Mouse (Mus musculus) megakaryocyte, embryonic 14.5 days (primary cell): ENCODE data around the gene Rnf183.

Experiments
- FLI1 ChIP-seq: IDR thresholded peaks from 2 replicates; pipeline ENCODE4 v1.6.1; 2012; ENCODE audit warnings: low read length, inconsistent platforms, mixed read lengths
- GATA1 ChIP-seq: IDR thresholded peaks from 3 replicates; pipeline ENCODE4 v1.6.1; 2012; ENCODE audit warnings: mixed read lengths, low read length, inconsistent platforms, borderline replicate concordance

DNA sequence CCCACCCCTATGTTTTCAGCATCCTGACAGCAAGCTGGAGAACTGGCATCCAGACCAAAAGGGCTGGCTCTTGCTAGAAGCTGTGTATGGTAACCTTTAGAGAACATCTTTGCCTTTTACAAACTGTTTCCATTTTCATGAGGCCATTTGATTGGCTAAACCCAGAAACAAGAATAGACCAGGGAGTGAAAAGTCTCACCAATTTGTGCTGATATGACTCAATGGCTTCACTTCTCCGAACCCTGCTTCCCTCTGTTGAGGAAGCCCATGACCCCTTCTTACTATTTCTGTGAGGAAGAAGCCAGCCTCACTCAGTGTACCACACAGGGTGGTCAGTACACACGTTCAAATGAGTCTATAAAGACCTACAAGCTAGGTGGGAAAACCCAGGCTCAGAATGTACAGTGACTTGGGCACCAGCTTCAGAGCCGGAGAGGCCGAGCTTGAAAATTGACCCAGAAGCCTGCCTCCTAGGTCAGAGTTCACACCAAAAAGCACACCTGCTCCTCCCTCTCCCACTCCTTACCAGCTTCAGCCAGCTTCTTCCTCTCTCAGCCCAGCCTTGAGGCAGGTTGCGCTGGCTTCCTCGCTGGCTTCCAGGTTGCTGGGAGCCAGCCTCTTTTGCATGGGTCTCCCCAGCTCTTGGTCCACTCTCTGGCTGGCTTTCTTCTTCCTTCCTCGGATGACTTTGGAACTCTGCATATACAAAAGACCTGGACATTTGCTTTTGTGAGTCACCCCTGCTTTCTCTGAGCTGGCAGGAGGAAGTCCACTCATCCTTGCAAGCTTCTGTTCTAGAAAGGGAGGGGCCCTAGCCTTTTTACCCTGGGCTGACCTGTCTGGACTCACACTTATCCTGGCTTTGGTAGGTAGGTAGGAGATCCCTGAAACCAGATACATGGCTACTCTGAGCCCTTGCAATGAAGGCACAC is 847 bp downstream of the Rnf183 start:
- no peak for TF ChIP-seq GATA1
- no peak for TF ChIP-seq FLI1
